Mouse (Mus musculus) MEL (cell line): Measurements from ENCODE around the gene Proca1. TPM values are rescaled to one million over a fixed set of nuclear protein-coding genes. Genes with fewer than 3 reads are reported as not detected.

Source experiments
- DNase-seq: peaks from one replicate; pipeline ENCODE4 v3.0.0; 2011; ENCODE audit warnings: low read depth, low spot score
- H3K27ac ChIP-seq: 2 replicates; pipeline ENCODE4 v1.5.1; 2012; ENCODE audit warnings: low read depth, mild to moderate bottlenecking, control low read depth, low read length, moderate library complexity; ENCODE audit not compliant: control insufficient read depth
- H3K27me3 ChIP-seq, 2 experiments: fragments of 150-350 bp in 1 of 2; sonication (generic) in 1 of 2; 2 replicates each; pipeline ENCODE4 v1.6.1; 2012; ENCODE audit warnings: low read length in 2 of 2, mild to moderate bottlenecking in 2 of 2, improper control_type of control experiment in 1 of 2, moderate library complexity in 1 of 2; ENCODE audit not compliant: insufficient read depth in 2 of 2, control insufficient read depth in 1 of 2
- H3K36me3 ChIP-seq, 2 experiments: 2 replicates each; pipeline ENCODE4 v1.6.1; 2012 to 2014; ENCODE audit warnings: low read length in 2 of 2, improper control_type of control experiment in 1 of 2, inconsistent platforms in 1 of 2, mild to moderate bottlenecking in 1 of 2; ENCODE audit not compliant: insufficient read depth in 2 of 2, control insufficient read depth in 1 of 2
- H3K4me1 ChIP-seq, 2 experiments: fragments of 150-350 bp in 1 of 2; sonication (generic) in 1 of 2; 2 replicates each; pipeline ENCODE4 v1.6.1; 2012; ENCODE audit warnings: low read length in 2 of 2, improper control_type of control experiment in 1 of 2, mild to moderate bottlenecking in 1 of 2; ENCODE audit not compliant: insufficient read depth in 2 of 2, control insufficient read depth in 1 of 2
- H3K4me3 ChIP-seq, 2 experiments: fragments of 150-350 bp in 1 of 2; sonication (generic) in 1 of 2; 2 replicates each; pipeline ENCODE4 v1.5.1; 2012; ENCODE audit warnings: low read depth in 2 of 2, low read length in 2 of 2, mild to moderate bottlenecking in 2 of 2, moderate library complexity in 2 of 2, control low read depth in 1 of 2, improper control_type of control experiment in 1 of 2; ENCODE audit not compliant: control insufficient read depth in 1 of 2, insufficient read depth in 1 of 2
- H3K79me2 ChIP-seq: 2 replicates; pipeline ENCODE4 v1.6.1; 2012; ENCODE audit warnings: mild to moderate bottlenecking, low read length, moderate library complexity; ENCODE audit not compliant: control insufficient read depth, poor library complexity, insufficient read depth
- H3K9ac ChIP-seq: 2 replicates; pipeline ENCODE4 v1.6.1; 2012; ENCODE audit warnings: low read depth, mild to moderate bottlenecking, control low read depth, low read length, moderate library complexity; ENCODE audit not compliant: control insufficient read depth, poor library complexity, severe bottlenecking
- H3K9me3 ChIP-seq: fragments of 150-350 bp; sonication (generic); replicated peaks from 2 replicates; pipeline ENCODE4 v1.6.1; 2012; ENCODE audit warnings: mild to moderate bottlenecking, low read length, improper control_type of control experiment, moderate library complexity; ENCODE audit not compliant: insufficient read depth
- BHLHE40 ChIP-seq: IDR thresholded peaks from 2 replicates; pipeline ENCODE4 v1.6.1; 2012; ENCODE audit warnings: low read depth, mild to moderate bottlenecking, inconsistent platforms, low read length, improper control_type of control experiment, borderline replicate concordance
- CHD1 ChIP-seq: IDR thresholded peaks from 2 replicates; pipeline ENCODE4 v1.6.1; 2012; ENCODE audit warnings: low read depth, mild to moderate bottlenecking, inconsistent platforms, low read length, improper control_type of control experiment
- CHD2 ChIP-seq: IDR thresholded peaks from 2 replicates; pipeline ENCODE4 v1.6.1; 2011; ENCODE audit warnings: low read length, improper control_type of control experiment
- CTCF ChIP-seq, 3 experiments: IDR thresholded peaks in 2 of 3; conservative IDR thresholded peaks in 1 of 3; 2 replicates each; pipeline ENCODE4 v1.5.1; 2011 to 2012; ENCODE audit warnings: low read length in 3 of 3, low read depth in 2 of 3, mild to moderate bottlenecking in 2 of 3, improper control_type of control experiment in 1 of 3, inconsistent platforms in 1 of 3, mixed read lengths in 1 of 3, moderate library complexity in 1 of 3; ENCODE audit not compliant: control insufficient read depth in 1 of 3, insufficient read depth in 1 of 3, poor library complexity in 1 of 3, severe bottlenecking in 1 of 3
- E2F4 ChIP-seq: IDR thresholded peaks from 2 replicates; pipeline ENCODE4 v1.6.1; 2011; ENCODE audit warnings: low read depth, low read length, improper control_type of control experiment, borderline replicate concordance
- ELF1 ChIP-seq: IDR thresholded peaks from 2 replicates; pipeline ENCODE4 v1.6.1; 2014; ENCODE audit warnings: low read depth, mild to moderate bottlenecking, inconsistent platforms, low read length, improper control_type of control experiment, moderate library complexity
- EP300 ChIP-seq, 2 experiments: IDR thresholded peaks; 2 replicates each; pipeline ENCODE4 v1.6.1; 2011; ENCODE audit warnings: improper control_type of control experiment in 2 of 2, low read length in 2 of 2, low read depth in 1 of 2, mild to moderate bottlenecking in 1 of 2
- ETS1 ChIP-seq: IDR thresholded peaks from 2 replicates; pipeline ENCODE4 v1.6.1; 2012; ENCODE audit warnings: low read depth, mild to moderate bottlenecking, inconsistent platforms, low read length, improper control_type of control experiment, moderate library complexity
- GABPA ChIP-seq: IDR thresholded peaks from 2 replicates; pipeline ENCODE4 v1.6.1; 2012; ENCODE audit warnings: low read depth, mild to moderate bottlenecking, inconsistent platforms, low read length, improper control_type of control experiment, moderate library complexity
- GATA1 ChIP-seq: IDR thresholded peaks from 2 replicates; pipeline ENCODE4 v1.6.1; 2011; ENCODE audit warnings: low read depth, low read length, improper control_type of control experiment
- HCFC1 ChIP-seq: IDR thresholded peaks from 2 replicates; pipeline ENCODE4 v1.6.1; 2012; ENCODE audit warnings: low read depth, mild to moderate bottlenecking, inconsistent platforms, low read length, improper control_type of control experiment, moderate library complexity
- JUND ChIP-seq: IDR thresholded peaks from 2 replicates; pipeline ENCODE4 v1.6.1; 2011; ENCODE audit warnings: low read depth, mild to moderate bottlenecking, improper control_type of control experiment, low read length
- KAT2A ChIP-seq: conservative IDR thresholded peaks from 2 replicates; pipeline ENCODE4 v1.6.1; 2012; ENCODE audit warnings: low read depth, low read length, improper control_type of control experiment, inconsistent platforms
- MAFK ChIP-seq: IDR thresholded peaks from 2 replicates; pipeline ENCODE4 v1.6.1; 2011; ENCODE audit warnings: low read depth, mild to moderate bottlenecking, low read length, improper control_type of control experiment, borderline replicate concordance
- MAX ChIP-seq: IDR thresholded peaks from 2 replicates; pipeline ENCODE4 v1.6.1; 2011; ENCODE audit warnings: low read length, improper control_type of control experiment
- MAZ ChIP-seq: IDR thresholded peaks from 2 replicates; pipeline ENCODE4 v1.6.1; 2012; ENCODE audit warnings: low read depth, mild to moderate bottlenecking, inconsistent platforms, low read length, improper control_type of control experiment
- MEF2A ChIP-seq: IDR thresholded peaks from 2 replicates; pipeline ENCODE4 v1.6.1; 2014; ENCODE audit warnings: low read depth, mild to moderate bottlenecking, inconsistent platforms, low read length, improper control_type of control experiment; ENCODE audit not compliant: poor library complexity, insufficient replicate concordance, severe bottlenecking; ENCODE audit errors: extremely low read depth
- MYB ChIP-seq: IDR thresholded peaks from 2 replicates; pipeline ENCODE4 v1.6.1; 2011; ENCODE audit warnings: mild to moderate bottlenecking, low read depth, low read length, improper control_type of control experiment
- MYC ChIP-seq: IDR thresholded peaks from 2 replicates; pipeline ENCODE4 v1.6.1; 2011; ENCODE audit warnings: low read depth, mild to moderate bottlenecking, low read length, improper control_type of control experiment, moderate library complexity
- NELFE ChIP-seq: IDR thresholded peaks from 2 replicates; pipeline ENCODE4 v1.6.1; 2011; ENCODE audit warnings: low read depth, low read length, improper control_type of control experiment
- NRF1 ChIP-seq: IDR thresholded peaks from 2 replicates; pipeline ENCODE4 v1.6.1; 2014; ENCODE audit warnings: low read depth, mild to moderate bottlenecking, inconsistent platforms, low read length, improper control_type of control experiment, moderate library complexity; ENCODE audit not compliant: poor library complexity, insufficient read depth, severe bottlenecking
- POLR2A ChIP-seq, 2 experiments: IDR thresholded peaks; 2 replicates each; pipeline ENCODE4 v1.6.1; 2011 to 2012; ENCODE audit warnings: low read length in 2 of 2, mild to moderate bottlenecking in 2 of 2, control low read depth in 1 of 2, improper control_type of control experiment in 1 of 2, low read depth in 1 of 2, moderate library complexity in 1 of 2; ENCODE audit not compliant: control insufficient read depth in 1 of 2, insufficient read depth in 1 of 2, poor library complexity in 1 of 2
- POLR2AphosphoS2 ChIP-seq: IDR thresholded peaks from 2 replicates; pipeline ENCODE4 v1.6.1; 2011; ENCODE audit warnings: low read length, improper control_type of control experiment
- POLR2AphosphoS5 ChIP-seq: IDR thresholded peaks from 2 replicates; pipeline ENCODE4 v1.6.1; 2012; ENCODE audit warnings: low read depth, borderline replicate concordance, mild to moderate bottlenecking, inconsistent platforms, low read length, moderate library complexity, mixed read lengths
- RAD21 ChIP-seq: IDR thresholded peaks from 2 replicates; pipeline ENCODE4 v1.6.1; 2011; ENCODE audit warnings: mild to moderate bottlenecking, low read depth, low read length, improper control_type of control experiment
- RCOR1 ChIP-seq: IDR thresholded peaks from 2 replicates; pipeline ENCODE4 v1.6.1; 2012; ENCODE audit warnings: low read depth, mild to moderate bottlenecking, inconsistent platforms, low read length, improper control_type of control experiment
- SIN3A ChIP-seq: IDR thresholded peaks from 2 replicates; pipeline ENCODE4 v1.6.1; 2012; ENCODE audit warnings: low read length, improper control_type of control experiment, inconsistent platforms
- SMC3 ChIP-seq: IDR thresholded peaks from 2 replicates; pipeline ENCODE4 v1.6.1; 2011; ENCODE audit warnings: low read depth, low read length, improper control_type of control experiment
- TAL1 ChIP-seq: IDR thresholded peaks from 2 replicates; pipeline ENCODE4 v1.6.1; 2012; ENCODE audit warnings: mild to moderate bottlenecking, inconsistent platforms, low read length, moderate library complexity, mixed read lengths
- TBP ChIP-seq: IDR thresholded peaks from 2 replicates; pipeline ENCODE4 v1.8.0; 2011; ENCODE audit warnings: low read depth, low read length, improper control_type of control experiment
- TCF12 ChIP-seq: IDR thresholded peaks from 2 replicates; pipeline ENCODE4 v1.6.1; 2014; ENCODE audit warnings: low read depth, mild to moderate bottlenecking, inconsistent platforms, low read length, improper control_type of control experiment, moderate library complexity
- USF1 ChIP-seq: IDR thresholded peaks from 2 replicates; pipeline ENCODE4 v1.6.1; 2014; ENCODE audit warnings: low read depth, mild to moderate bottlenecking, inconsistent platforms, low read length, improper control_type of control experiment, moderate library complexity
- USF2 ChIP-seq, 2 experiments: IDR thresholded peaks; 2 replicates each; pipeline ENCODE4 v1.6.1; 2011 to 2012; ENCODE audit warnings: improper control_type of control experiment in 2 of 2, low read length in 2 of 2, borderline replicate concordance in 1 of 2, inconsistent platforms in 1 of 2, low read depth in 1 of 2, mild to moderate bottlenecking in 1 of 2; ENCODE audit not compliant: insufficient read depth in 1 of 2
- ZC3H11A ChIP-seq: IDR thresholded peaks from 2 replicates; pipeline ENCODE4 v1.6.1; 2012; ENCODE audit warnings: low read depth, mild to moderate bottlenecking, inconsistent platforms, low read length, improper control_type of control experiment
- ZKSCAN1 ChIP-seq: IDR thresholded peaks from 2 replicates; pipeline ENCODE4 v1.6.1; 2012; ENCODE audit warnings: low read depth, mild to moderate bottlenecking, inconsistent platforms, low read length, improper control_type of control experiment, moderate library complexity
- ZMIZ1 ChIP-seq: IDR thresholded peaks from 2 replicates; pipeline ENCODE4 v1.6.1; 2012; ENCODE audit warnings: low read depth, mild to moderate bottlenecking, inconsistent platforms, low read length, improper control_type of control experiment, moderate library complexity
- ZNF384 ChIP-seq: IDR thresholded peaks from 2 replicates; pipeline ENCODE4 v1.6.1; 2012; ENCODE audit warnings: low read depth, mild to moderate bottlenecking, inconsistent platforms, low read length, improper control_type of control experiment
- polyA plus RNA-seq, 2 experiments: library from polyadenylated mRNA; stranded (reverse) in 1 of 2; unstranded in 1 of 2; fragments of >175 nt in 1 of 2; fragments of >200 nt in 1 of 2; gene quantifications; 2 replicates each; pipeline versions ENCODE4 v1.2.1 to v1.2.4; 2012; ENCODE audit warnings: low replicate concordance in 2 of 2, low read depth in 1 of 2; ENCODE audit not compliant: insufficient read length in 2 of 2, insufficient read depth in 1 of 2, missing spikeins in 1 of 2
- total RNA-seq: library from RNA; depleted of rRNA; stranded (reverse); fragments of 300-350 nt; gene quantifications from 2 replicates; pipeline ENCODE4 v1.2.3, GENCODE M21; 2012

The Proca1 gene
- total and polyA plus RNA-seq, 3 experiments: 0.15 to 0.54 TPM; not detected in 1

GRCm38 (mm10) chr11:78247727-78248140 lies 54.5 kb downstream of the Proca1 start:
- Histone ChIP-seq H3K9me3 (no peaks in the 10 kb centered on the region), H3K27me3 (no peaks in the 10 kb centered on the region), H3K36me3 (peaks cover 14 to 30% of the 10 kb centered on the region in 2 experiments), H3K9ac (peak overlapping the region; percentile 57), H3K79me2 (peaks cover 57% of the 10 kb centered on the region), H3K27ac (peak overlapping the region; percentile 61), H3K4me1 (peaks cover 14 to 18% of the 10 kb centered on the region in 2 experiments), H3K4me3 (peak overlapping the region; percentile 54 to 72)
- peak; percentile 96 for DNase-seq
- TF ChIP-seq E2F4 (0 out of 2 replicates have a peak, but pooled peaks have one; percentile 11), HCFC1 (peak; percentile 79), MAZ (no peak), POLR2A (IDR thresholded peaks at IDR 0.05; ENCODE audit: control insufficient read depth in 1 of 2, insufficient read depth in 1 of 2, low read depth in 1 of 2, low read length in 2 of 2, poor library complexity in 1 of 2) (peak in 1 of 2 experiments; percentile 64; a peak in 2 of 4 replicates), ELF1 (peak; percentile 62), ZNF384 (no peak), TCF12 (no peak), KAT2A (peak; percentile 22; the same call in 1 of the 2 replicates), MAFK (0 out of 2 replicates have a peak, but pooled peaks have one; percentile 25), POLR2AphosphoS2 (0 out of 2 replicates have a peak, but pooled peaks have one; percentile 35), MAX (0 out of 2 replicates have a peak, but pooled peaks have one; percentile 23), SIN3A (peak; percentile 85), CTCF (IDR thresholded peaks at IDR 0.05 in 2 of 3, conservative IDR thresholded peaks at IDR 0.05 in 1 of 3; ENCODE audit: control insufficient read depth in 1 of 3, insufficient read depth in 1 of 3, low read depth in 2 of 3, low read length in 3 of 3, poor library complexity in 1 of 3, severe bottlenecking in 1 of 3) (no peak), ZMIZ1 (peak; percentile 72), USF2 (IDR thresholded peaks at IDR 0.05; ENCODE audit: borderline replicate concordance in 1 of 2, insufficient read depth in 1 of 2, low read depth in 1 of 2, low read length in 2 of 2) (no peak), MYB (no peak), ZKSCAN1 (no peak), MEF2A (no peak), GABPA (no peak), POLR2AphosphoS5 (no peak), CHD2 (peak; percentile 70), ZC3H11A (no peak), CHD1 (0 out of 2 replicates have a peak, but pooled peaks have one; percentile 55), RAD21 (no peak), SMC3 (no peak), NELFE (peak; percentile 37), MYC (0 out of 2 replicates have a peak, but pooled peaks have one; percentile 32), ETS1 (0 out of 2 replicates have a peak, but pooled peaks have one; percentile 42), BHLHE40 (no peak), RCOR1 (no peak), JUND (no peak), EP300 (IDR thresholded peaks at IDR 0.05; ENCODE audit: low read depth in 1 of 2, low read length in 2 of 2) (peak in 1 of 2 experiments; percentile 16; a peak in 1 of 4 replicates), TBP (peak; percentile 42; the same call in 1 of the 2 replicates), NRF1 (no peak), TAL1 (no peak), GATA1 (peak; percentile 90), USF1 (peak; percentile 61; the same call in 1 of the 2 replicates)
